Mouse (Mus musculus) thymus, adult 18-20 months (tissue): ENCODE results near the gene Aox2.
"Not testable (repeated sequence)": the region's sequence is repeated elsewhere in the genome, so short reads cannot be mapped to it uniquely, and the experiment has no call there.

Source experiments
- DNase-seq, 2 experiments: peaks; one replicate each; pipeline ENCODE4 v3.0.0; 2022; ENCODE audit warnings: mixed read lengths in 2 of 2

Gene Aox2

DNA sequence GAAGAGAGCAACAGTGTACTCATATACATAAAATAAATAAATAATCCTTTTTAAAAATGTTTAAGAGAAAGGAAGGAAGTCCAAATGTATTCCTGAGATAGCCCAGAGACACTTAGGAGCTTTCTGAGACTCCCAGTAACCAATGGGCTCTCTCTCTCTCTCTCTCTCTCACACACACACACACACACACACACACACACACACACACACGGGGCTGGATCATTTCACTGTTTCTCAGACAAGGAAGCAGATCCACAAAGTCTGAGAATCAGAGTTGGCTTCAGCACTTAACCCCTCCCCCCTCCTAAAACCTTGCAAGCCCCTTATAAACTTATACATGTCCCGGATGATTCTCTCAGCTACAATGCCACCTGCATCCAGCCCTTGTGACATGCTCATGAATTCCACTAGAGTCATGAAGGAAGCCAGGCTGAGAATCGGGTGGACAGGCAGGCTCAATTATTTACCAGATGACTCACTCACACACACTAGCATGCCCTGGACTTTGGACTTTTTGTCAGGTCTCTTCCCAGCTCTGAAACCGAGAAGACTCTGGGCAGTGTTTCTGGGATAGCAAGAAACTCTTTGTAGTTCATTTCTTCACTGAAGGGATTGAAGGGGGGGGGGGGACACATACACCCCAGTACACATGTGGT is 75.2 kb downstream of the Aox2 start:
- DNase-seq = no peak

DNA sequence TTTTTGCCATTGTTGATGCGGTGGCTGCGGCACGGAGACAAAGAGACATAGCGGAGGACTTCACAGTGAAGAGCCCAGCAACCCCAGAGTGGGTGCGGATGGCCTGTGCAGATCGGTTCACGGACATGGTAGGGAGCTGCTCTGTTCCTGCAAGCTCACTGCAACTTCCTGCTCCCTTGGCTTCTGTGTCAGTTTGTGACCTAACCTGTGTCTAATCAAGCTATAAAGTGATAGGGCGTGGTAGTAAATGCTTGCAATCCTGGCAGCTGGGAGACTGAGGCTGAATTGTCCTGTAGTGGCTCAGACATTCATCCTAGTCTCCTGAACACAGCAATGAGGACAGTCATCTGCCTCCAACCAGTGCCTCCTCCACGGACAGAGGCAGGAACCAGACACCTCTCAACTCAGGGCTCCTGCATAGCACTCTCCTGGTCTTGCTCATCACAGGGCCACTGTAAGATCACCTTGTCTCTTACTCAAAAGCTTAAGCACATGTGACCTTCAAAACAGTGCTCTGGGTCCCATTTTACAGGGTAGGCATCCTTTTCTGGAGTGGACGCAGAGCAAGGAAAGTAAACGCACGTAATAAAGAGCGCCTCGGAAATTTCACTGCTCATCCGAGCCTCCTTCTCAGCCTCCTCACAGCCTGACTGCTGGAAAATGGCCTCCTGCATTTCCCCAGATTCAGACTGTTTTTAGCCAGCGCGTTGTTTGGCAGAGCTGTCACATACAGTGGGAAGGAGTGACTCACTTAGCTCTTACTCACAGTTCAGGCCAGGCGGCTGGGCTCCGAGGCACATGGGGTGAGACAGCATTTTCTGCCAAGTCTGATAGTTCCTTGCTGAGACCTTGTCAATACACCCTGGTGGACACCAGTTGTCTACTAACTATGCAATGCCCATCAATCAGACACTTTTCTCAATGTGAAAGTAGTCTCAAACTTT is 81.1 kb downstream of the Aox2 start:
- no peak for DNase-seq

DNA sequence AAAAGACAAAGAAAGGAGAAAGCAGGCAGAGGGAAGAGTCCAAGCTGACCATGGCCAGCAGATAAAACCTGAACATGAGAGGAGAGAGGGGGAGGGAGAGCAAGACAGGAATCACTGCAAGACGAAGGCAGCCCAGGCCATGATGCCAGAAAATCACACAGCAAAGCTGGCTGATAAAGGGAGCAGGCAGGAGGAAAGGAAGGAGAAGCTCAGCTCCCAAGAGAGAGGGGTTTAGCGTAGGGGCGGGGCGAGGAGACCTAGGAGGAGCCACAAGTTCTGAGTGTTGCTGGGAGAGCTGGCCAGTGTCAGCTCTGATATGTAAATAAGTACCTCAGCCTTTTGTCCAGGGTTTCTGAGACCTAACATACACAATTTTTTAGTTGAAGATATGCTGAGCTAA is 84.2 kb downstream of the Aox2 start:
- DNase-seq = no peak

DNA sequence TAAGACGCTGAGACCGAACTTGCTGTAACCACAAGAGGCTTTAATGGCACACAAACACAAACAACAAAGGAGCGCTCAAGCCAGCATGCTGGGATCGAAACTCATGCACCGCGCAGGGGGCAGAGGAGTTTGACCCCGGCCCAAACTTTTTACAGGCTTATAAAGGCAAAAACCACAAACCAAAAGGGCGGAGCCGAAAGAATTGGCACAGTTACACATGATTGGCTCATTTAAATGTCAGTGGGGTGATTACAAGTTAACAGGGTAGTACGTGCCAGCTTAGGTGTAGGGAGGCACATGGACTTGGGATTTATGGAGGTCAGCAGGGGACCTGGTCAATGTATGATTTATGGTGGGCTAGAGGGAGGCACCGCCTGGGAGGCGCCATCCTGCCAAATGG is 86.4 kb downstream of the Aox2 start:
- no peak for DNase-seq

DNA sequence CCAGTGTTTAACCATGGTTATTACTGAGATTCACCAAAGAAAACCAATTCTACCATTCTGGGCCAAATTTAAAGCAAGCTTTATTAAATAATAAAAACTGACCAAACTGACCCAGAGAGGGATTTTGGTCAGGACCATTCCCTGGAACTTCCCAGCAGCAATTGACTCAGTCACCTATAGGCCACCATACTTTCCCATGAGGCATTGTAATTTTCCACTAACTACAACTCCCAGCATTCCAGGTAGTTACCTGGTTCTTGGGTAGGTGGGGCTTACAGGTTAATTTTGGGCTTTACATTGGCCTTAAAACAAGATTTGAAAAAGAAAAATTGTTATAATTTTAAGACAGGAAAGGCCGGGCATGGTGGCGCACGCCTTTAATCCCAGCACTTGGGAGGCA is 87.7 kb downstream of the Aox2 start:
- DNase-seq = no peak

DNA sequence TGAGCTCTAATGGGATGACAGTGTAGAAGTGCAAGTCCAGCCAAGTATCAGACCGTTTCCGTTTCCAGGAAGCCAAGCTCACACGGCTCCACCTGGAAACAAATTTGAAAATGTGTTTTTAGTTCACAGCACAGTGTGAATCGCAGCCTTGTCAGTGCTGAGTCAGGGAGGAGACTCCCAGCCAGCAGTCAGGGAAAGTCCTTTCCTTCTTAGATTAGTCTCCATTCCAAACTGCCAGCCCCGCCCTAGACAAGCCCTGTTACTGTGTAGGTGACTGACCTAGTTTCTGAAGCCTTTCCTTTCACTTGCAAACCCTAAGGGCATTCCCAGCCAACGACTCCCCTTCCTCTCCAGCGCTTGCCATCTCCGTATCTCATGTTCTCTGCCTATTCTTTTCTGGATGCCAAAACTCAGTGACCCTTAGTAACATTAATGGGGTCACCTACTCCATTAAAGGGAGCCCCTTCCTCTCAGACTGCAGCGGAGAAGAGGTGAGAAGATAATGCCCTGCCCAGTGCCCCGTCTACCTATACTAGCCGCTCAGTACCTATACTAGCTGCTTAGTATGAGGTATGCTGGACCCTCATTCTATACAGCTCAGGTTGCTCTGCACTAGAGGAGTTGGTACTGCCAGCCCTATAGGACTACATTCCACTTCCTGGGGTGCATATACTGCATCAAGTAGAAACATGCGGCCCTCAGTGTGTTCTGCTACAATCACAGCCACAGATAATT is 88.8 kb downstream of the Aox2 start:
- DNase-seq = no peak

DNA sequence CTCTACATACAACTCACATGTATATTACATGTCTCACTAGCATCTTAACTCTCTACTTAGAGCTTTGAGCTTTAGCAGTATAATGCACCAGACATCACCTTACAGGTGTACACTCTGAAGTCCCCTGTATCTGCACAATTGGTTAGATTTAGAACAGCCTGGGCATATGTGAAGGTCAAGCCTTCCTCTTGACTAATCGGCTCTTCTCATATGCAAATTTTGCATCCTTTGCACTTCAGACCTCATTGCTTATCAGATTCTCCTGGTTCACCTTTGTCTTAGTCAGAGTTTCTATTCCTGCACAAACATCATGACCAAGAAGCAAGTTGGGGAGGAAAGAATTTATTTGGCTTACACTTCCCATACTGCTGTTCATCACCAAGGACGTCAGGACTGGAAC is 91.6 kb downstream of the Aox2 start:
- DNase-seq = no peak

DNA sequence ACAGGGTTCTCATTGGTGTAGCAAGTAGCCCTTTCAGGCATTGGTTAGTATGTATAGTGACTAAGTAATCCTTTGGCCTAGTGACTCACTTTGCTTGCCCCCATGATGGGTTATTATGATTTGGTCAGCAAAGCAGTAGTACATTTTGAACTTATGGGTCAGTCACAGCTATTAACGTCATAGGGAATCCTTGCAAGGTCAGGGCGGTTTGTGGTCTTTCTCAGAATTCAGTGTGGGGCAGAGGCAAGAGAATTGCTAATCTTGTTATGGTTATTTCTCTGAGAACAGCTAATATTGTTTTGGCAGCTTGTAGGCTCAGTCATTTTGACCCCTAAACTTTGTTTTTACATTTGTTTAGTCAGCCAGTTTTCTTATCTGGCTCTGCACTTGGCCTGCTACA is 96.1 kb downstream of the Aox2 start:
- DNase-seq = not testable (repeated sequence)

DNA sequence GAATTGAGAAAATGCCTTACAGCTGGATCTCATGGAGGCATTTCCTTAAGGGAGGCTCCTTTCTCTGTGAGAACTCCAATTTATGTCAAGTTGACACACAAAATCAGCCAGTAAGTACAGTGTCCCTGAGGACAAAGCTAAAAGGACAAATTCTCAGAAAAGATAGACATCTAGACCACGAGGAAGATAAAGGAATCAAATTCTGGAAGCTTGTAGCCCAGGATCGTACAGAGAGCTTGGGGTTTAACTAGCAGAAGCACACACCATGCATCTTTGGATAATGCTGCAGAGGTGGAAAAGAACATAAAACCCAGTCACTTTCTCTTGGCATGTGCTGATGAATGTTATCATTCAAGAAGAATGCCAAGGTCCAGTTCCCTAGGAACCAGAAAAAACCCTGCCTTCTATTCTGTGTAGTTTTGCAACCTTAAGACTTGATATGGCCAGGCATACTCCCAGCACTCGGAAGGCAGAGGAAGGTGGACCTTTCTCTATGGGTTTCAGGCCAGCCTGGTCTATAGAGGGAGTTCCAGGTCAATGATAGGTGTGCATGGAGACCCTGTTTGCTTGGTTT is 97.5 kb downstream of the Aox2 start:
- no peak for DNase-seq

DNA sequence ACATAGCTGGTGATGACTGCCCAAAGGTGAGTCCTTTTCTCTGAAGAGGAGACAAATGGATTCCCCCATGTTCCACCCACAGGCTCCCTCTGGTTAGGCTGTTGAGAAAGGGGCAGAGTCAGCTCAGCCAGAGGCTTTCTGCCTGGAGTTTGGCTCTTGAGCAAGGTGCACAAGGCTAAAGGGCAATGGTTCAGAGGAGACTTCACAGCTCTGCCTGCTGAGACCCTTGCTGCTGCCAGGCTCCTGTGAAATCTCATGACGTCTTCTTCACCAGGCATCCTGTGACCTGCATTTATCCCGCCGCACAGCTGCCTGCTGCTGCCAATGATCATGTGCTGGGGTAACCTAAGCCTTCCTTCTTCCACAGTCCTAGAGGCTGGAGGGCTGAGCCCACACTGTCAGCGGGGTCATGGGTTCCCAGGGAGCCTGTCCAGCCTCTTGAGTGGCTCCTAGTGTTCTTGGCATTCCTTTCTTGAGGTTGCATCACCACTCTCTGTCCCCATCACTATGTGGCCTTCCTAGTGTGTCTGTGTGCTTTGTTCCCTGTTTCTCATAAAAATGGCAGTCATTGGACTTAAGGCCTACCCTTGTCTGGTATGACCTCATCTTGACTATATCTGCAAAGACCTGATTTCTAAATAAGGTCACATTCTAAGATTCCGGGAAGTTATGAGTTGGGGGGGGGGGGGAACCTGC is 104.6 kb downstream of the Aox2 start:
- DNase-seq = no peak

DNA sequence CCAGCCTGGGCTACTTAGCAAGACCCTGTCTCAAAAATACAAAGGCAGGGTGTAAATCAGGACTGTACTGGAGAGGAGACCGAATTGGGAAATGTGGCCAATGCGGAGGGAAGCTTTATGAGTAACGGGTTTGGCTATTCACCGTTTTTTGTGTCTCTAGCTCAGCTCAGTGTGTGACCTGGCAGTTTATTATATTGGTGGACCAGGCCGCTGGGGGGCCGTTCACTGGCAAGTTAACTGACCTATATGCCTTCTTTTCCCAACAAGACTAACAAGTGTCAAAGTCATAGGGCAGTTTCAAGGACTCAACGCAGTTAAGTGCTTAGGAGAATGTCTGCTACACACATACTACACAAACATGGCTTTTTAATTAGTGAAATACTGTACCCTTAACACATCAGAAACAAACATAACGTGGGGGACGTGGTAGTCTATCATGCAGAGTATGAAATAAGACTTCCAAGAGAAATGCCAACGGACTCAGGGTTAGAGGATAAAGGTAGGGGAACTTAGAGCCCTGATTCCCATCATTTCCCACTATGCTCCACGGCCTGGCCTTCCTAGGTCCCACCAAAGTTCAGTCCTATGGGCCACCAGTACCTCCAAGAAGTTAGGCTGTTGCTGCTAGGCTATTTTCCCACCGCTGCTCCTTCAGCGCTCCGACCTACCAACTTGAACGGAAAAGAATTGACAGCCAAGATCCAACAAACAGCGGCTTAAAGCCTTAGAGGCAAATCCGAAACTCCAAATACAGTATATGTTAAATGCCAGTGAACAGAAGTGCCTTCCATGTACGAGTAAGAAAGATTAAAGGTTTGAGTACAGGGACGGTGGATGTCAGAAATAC is 113.5 kb downstream of the Aox2 start:
- DNase-seq = no peak

DNA sequence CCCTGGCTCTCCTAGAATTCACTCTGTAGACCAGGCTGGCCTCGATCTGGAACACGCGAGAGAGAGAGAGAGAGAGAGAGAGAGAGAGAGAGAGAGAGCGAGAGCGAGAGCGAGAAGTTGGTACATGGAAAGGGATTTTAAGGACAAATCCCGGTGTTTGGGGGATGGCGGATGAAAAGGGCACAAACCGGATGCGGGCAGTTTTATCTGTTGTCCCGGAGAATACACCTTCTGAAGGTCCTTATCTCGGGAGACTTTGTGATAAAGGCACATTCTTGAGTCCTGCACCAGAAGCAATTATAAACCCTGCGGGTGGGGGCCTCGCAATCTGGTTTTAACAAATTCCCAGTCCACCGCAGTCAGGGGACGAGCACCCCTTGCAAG is 114.1 kb downstream of the Aox2 start:
- no peak for DNase-seq

DNA sequence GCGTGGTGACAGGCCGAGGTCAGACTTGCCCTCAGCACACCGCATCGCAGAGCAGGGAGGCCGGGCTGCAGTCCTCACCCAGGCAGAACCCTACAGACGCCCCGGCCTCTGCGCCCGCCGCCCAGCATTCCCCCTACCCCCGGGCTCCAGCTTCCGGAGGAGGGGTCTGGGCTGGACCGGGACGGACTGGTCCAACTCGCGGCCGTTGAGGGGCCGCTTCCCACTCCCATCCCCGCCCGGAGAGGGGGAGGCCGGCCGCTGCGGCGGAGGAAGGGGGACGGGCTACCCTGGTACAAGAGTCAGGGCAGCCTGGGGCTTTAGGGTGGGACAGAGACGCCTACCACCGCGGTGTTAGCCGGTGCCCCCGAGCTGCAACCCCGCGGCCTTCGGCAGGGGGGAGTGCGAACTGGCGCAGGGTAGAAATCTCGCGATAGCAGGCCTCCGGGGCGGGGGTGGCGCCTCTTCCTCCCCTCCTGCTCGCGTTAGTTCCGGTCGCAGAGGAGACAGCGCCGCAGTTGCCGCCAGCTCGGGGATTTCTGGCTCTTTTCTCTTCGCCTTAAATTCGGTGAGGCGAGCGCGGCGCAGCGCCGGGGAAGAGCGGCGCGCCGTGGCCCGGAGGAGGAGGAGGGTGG is 114.6 kb downstream of the Aox2 start, which contains the start of gene Bzw1:
Gene Bzw1 (plus strand): TSS at position 247 of the 632 bp plus-strand sequence.
- peak; percentile 88 to 89 for DNase-seq

DNA sequence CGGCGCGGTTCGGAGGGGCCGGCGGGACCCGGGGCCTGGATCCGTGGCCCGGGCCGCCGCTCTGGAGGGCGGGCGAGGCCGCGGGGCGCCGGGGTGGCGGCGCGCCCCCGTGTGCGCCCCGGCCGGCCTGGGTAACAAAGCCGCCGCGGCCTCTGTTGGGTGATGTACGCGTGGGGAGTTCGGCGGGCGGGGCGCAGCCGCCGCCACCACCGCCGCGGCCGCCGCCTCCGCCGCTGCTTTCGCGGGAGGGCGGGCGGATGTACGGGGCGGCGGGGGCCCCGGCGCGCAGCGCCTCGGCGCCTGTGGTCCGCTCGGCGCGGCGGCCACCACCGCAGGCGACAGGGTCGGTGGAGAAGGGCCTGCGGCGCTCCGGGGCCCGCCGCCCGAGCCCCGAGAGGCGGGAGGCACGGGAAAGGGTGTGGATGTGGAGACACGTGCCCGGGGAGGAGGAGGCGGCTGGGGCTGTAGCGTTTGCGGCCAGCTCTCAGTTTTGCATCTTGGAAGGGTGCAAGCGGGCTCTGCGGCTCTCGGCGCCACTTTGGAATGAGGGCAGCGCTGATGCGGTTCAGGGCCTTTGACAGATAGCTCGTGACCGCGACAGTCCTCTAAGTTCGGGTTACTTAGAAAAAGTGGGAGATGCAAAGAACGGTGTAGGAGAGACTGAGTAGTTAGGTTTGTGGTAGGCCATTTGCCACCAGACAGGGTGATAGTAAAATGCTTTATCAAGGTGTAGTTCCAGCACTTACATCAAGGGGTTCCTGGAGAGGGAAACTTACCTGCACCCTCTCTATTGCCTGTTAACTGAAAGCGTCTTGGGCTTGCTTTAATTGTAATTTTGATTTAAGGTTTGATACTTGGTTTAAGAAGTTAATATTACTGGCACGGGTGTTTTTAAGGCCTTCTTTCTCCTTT is 115.4 kb downstream of the Aox2 start:
- peak; percentile 28 to 46 for DNase-seq

DNA sequence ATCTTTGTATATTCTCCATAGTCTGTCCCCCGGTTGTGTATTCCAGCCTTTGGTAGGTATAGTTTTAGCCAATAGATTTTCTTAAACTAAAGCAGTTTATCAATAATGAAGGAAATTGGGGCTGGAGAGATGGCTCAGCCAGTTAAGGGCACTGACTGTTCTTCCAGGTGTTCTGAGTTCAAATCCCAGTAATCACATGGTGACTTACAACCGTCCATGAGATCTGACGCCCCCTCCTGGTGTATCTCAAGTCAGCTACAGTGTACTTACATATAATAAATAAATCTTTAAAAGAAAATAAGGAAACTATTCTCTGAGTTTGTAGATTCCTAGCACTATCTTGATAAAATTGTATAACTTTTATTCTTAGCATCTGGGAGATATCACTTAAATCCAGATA is 117.2 kb downstream of the Aox2 start:
- DNase-seq = no peak

DNA sequence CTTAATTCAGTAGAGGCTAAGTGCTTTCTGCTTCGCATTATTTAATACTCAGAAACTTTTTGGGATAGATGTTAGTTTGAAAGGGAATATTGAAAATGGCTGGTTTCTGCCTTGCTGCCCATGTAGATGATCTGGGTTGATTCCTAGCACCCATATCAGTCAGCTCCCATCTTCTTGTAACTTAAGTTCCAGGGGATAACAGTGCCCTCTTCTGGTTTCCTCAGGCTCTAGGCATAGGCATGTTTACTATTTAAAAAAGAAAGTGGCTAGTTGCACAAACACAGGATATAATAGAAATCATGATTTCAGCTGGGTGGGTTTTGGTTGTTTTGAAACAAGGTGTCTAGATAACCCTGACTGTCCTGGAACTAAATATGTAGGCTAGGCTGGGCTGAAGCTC is 118.1 kb downstream of the Aox2 start:
- DNase-seq = no peak

DNA sequence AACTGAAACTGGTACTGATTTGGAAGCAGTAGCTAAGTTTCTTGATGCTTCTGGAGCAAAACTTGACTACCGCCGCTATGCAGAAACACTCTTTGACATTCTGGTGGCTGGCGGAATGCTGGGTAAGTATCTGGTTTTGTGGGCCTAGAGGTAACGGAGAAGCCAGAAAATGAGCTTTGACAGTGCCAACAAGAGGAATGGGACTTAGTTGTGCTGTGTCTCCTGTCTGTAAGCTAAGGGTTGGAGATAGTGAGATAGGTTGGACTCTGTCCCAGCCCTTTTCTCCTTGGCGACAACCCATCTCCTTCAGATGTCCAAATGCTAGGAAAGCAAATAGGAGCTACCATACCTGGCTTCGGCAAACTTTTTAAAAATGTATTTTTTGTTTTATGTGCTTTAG is 119.6 kb downstream of the Aox2 start:
- DNase-seq = no peak

DNA sequence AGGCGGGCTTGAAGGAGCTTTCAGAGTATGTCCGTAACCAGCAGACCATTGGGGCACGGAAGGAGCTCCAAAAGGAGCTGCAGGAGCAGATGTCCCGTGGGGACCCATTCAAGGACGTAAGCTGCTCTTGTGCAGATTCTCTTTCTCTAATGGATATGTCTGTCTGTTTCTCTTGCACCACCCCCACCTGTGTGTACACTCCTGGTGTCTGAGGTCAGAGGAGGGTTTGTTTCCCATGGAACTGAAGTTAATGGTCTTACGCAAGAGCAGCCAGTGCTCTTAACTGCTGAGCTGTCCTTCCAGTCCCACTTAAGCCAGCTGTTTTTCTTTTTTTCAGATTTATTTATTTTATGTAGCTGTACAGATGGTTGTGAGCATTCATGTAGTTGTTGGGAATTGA is 123.3 kb downstream of the Aox2 start:
- DNase-seq = no peak

DNA sequence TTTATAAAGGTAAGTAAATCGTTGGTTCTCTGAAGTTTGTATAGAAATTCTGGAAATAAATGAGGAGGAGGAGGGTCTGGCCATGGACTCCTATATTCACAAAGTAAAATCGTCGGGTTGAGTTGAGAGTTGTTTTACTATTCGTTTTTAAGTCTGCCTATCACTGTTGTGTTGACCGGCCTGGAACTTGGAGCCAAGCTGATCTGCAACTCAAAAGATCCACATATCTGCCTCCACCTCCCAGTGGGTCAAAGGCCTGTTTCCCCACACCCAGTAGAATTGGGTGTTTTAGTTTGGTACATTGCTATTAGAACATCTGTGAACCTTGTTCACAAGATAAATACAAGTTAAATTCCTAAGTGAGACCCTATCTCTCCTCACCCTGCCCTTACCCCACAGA is 125.6 kb downstream of the Aox2 start:
- no peak for DNase-seq

DNA sequence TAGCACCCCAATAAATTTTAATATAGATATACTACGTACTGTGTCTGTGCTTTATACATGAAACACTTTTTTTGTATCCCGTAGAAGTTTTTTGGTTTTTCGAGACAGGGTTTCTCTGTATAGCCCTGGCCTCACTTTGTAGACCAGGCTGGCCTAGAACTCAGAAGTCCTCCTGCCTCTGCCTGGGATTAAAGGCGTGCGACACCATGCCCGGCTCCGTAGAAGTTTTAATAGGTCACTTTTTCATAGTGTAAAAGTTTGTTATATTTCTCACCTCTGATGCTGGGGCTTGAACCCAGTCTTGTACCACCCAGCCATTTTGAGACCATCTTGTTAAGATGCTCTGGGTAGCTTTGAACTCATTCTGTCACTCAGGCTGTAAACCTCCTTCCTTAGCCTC is 129.2 kb downstream of the Aox2 start:
- no peak for DNase-seq
